Mouse (Mus musculus) hindbrain, embryonic 15.5 days (tissue): Measurements from ENCODE around the gene Fam133b. TPM values are rescaled to one million over a fixed set of nuclear protein-coding genes. Genes with fewer than 3 reads are reported as not detected.

ENCODE experiments used
- polyA plus RNA-seq: library from polyadenylated mRNA; unstranded; fragments of >200 nt; fragmentation: Nextera tagmentation; extraction: Ambion mirVana; gene quantifications from 2 replicates; pipeline ENCODE4 v1.2.1, GENCODE M21; 2015

Fam133b gene
- polyA plus RNA-seq, 1 experiment from 2014 or later = 22.6 TPM

Other genes starting within 250 kb of the Fam133b start
- gene Cdk6, start 202.3 kb upstream of the Fam133b start, polyA plus RNA-seq = 12.0 and 18.3 TPM in 2 replicates
- 2.2 and 2.9 TPM in 2 replicates for gene 1700109H08Rik, start 27.7 kb downstream of the Fam133b start, polyA plus RNA-seq
- 22.6 and 23.0 TPM in 2 replicates for gene Pex1, start 52.2 kb downstream of the Fam133b start, polyA plus RNA-seq
- 15.5 and 16.6 TPM in 2 replicates for gene Rbm48, start 52.8 kb downstream of the Fam133b start, polyA plus RNA-seq
- gene Tmbim7, start 107.3 kb downstream of the Fam133b start, polyA plus RNA-seq = not detected in 2 replicates
- 60.6 and 62.3 TPM in 2 replicates for gene Gatad1, start 113.4 kb downstream of the Fam133b start, polyA plus RNA-seq